Mouse (Mus musculus): ENCODE results near the gene Slc41a2. TPM values are rescaled to one million over a fixed set of nuclear protein-coding genes. Genes with fewer than 3 reads are reported as not detected.

Slc41a2 gene
- polyA plus RNA-seq (2014; fragmentation: Illumina TruSeq; extraction: RNeasy Lipid Tissue Mini Kit (QIAGEN cat#74804); ENCODE audit: low read depth, low replicate concordance) = 19.5 TPM

GRCm38 (mm10) chr10:83337159-83337951 is at the start of gene Slc41a2:
Slc41a2 (minus strand) TSS chr10:83337882.

GRCm38 (mm10) chr10:83359956-83360355 is 22.3 kb upstream of the Slc41a2 start, which contains the start of gene D10Wsu102e:
D10Wsu102e (plus strand) TSS chr10:83360221.

Other genes starting within 250 kb of the Slc41a2 start
- 1.1 TPM for gene D10Wsu102e, start 22.3 kb upstream of the Slc41a2 start, polyA plus RNA-seq (2014; fragmentation: Illumina TruSeq; extraction: RNeasy Lipid Tissue Mini Kit (QIAGEN cat#74804); ENCODE audit: low read depth, low replicate concordance)
- 0.62 TPM for gene Aldh1l2, start 196.3 kb upstream of the Slc41a2 start, polyA plus RNA-seq (2014; fragmentation: Illumina TruSeq; extraction: RNeasy Lipid Tissue Mini Kit (QIAGEN cat#74804); ENCODE audit: low read depth, low replicate concordance)
- 15.7 TPM for gene Washc4, start 205.9 kb upstream of the Slc41a2 start, polyA plus RNA-seq (2014; fragmentation: Illumina TruSeq; extraction: RNeasy Lipid Tissue Mini Kit (QIAGEN cat#74804); ENCODE audit: low read depth, low replicate concordance)

All from testis, adult 10 weeks (tissue).